Mouse (Mus musculus): ENCODE measurements at regions not wholly inside any gene's neighbourhood (a gene's known extent, or its start where the extent isn't known, plus 50 kb on each side); places are given as distances from the start of the nearest gene placed in this dataset.

DNA sequence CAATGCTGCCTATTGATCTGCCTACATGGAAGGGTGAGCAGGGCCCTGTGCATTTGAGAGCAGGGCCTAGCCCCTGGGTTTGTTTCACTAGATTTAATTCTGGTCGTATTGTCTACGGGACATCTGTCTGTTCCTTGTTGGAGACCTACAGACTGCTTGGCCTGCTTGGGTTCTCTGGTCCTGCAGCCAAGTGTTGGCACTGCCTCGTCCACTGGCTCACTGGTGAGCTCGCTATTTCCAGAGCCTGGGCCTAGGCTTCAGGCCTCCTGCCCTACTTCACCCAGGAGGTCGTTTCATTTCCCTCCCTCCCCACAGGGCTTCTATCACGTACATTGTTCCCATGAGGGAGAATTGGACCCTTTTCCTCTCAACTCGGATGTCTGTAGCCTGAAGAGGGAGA is 62.2 kb upstream of the Blcap start:
- DNase-seq, result no peak

DNA sequence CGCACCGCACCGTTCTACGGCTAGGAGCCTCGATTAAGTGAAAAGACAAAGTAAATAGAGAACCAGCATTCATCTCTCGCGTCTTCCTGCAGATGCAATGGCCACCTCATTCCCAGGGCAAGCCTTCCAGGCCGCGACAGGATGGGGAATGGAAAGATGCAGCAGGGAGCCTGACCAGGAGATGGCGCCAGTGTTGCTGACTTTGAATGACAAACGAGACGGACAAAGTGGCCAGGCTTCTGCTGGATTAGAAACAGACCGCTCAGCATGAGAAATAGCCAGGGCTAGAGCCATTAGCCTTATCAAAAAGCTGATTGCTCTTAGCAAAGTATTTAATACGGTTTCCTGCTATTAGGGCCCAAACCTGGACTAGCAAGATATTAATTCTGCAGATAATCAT is 64.6 kb upstream of the Blcap start:
- DNase-seq, result peak; percentile 97

DNA sequence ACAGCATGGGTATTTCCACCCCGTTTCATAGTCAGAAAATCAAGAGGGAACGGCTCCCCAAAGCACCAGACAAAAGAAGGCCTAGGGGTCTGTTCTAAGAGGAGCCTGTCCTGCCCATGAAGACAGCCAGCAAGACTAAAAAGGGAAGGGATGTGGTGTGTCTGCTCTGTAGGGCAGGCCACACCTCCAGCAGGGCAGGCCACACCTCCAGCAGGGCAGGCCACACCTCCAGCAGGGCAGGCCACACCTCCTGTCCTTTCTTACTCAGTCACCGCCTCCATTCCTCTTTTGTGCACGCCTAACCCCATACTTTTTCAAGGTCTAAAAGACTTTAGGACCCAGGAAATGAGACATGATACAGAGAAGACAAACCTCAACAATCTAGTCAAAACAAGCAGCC is 69.8 kb upstream of the Blcap start:
- DNase-seq, result no peak

GRCm38 (mm10) chr2:157663584-157664375 is 73.4 kb upstream of the Ctnnbl1 start:
- peak; percentile 54 for DNase-seq

DNA sequence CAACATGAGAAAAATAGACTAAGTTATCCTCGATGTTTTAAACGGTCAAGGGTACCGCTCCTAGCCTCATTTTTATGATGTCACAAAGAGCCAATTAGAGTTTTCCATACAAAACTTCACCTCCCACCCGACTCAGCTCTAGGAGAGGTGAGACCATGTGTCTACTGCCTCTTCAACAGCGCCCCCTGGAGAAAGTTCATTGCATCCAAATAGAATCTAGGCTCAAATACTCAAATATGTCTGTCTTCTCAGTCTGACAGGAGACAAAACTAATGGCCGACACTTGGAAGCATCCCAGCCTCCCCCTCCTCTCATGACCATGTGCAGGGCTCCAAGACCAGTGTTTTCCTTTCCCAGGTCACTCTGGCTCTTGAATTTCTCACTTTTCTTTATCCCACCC is 72.7 kb upstream of the Ctnnbl1 start:
- DNase-seq, result peak; percentile 15

DNA sequence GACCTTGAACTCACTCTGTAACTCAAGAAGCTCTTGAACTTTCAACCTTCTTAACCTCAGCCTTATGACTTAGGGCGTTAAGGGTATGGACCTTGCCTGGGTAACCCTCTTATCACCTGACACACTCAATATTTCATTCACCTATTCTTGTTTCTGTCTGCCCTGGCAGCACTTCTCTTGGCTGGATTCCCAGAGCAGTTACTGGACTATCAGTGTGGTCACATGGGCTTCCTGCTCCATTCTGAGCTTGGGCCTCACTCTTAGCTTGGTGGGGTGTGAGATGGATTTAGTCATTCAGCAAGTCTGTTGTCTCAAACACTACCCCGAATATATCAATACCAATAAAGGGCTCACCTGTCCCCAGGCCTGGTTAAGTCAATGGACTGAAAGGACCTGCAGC is 67.0 kb upstream of the Ctnnbl1 start:
- DNase-seq, result no peak

DNA sequence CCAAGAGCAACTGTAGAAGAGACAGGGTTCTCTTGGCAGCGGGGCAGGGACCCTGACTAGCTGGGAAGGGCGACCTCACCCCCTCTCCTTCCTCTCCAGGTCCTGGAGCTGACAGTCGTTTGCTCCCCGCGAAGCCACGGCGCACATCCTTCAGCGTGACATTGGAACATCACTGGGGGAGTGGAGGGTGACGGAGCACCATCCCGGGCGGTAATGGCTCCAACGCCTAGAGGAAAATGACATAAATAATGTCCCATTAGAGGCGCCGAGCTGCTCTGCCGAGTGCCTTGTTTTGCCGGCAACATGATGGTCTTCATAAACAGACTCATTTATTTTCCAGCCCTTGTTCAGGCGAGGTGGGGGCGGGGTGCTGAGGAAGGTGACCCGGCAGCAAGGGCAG is 62.3 kb upstream of the Ctnnbl1 start:
- no peak for DNase-seq

- no peak for DNase-seq
These were observed 60.6 kb upstream of the Ctnnbl1 start for GRCm38 (mm10) chr2:157676396-157677176.

DNA sequence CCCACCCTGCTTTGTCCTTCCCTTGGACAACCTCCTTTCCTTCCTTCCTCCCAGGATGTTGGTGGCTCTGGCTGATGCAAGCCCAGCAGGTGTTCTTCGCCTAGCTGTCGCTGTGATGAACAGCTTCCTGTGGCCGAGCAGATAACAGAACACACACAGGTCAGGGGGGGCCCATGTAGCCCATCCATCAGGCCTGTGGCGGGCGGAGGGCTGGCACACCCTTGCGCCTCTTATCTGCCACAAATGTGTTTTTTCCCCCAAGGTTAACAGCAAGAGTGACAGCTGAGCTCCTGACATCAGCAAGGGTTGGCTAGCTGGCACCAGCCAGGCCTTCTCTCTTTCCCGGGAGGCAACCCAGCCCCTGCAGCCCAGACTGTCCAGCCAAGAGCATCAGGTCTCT is 59.9 kb upstream of the Ctnnbl1 start:
- DNase-seq, result no peak

GRCm38 (mm10) chr2:157681931-157682330 is 55.3 kb upstream of the Ctnnbl1 start:
- DNase-seq, result no peak
